Mouse (Mus musculus): ENCODE measurements around the gene Robo4. TPM values are rescaled to one million over a fixed set of nuclear protein-coding genes. Genes with fewer than 3 reads are reported as not detected.

Robo4 gene
- total and polyA plus RNA-seq, 2 experiments from 2014 or later, result 3.3 to 9.6 TPM

DNA sequence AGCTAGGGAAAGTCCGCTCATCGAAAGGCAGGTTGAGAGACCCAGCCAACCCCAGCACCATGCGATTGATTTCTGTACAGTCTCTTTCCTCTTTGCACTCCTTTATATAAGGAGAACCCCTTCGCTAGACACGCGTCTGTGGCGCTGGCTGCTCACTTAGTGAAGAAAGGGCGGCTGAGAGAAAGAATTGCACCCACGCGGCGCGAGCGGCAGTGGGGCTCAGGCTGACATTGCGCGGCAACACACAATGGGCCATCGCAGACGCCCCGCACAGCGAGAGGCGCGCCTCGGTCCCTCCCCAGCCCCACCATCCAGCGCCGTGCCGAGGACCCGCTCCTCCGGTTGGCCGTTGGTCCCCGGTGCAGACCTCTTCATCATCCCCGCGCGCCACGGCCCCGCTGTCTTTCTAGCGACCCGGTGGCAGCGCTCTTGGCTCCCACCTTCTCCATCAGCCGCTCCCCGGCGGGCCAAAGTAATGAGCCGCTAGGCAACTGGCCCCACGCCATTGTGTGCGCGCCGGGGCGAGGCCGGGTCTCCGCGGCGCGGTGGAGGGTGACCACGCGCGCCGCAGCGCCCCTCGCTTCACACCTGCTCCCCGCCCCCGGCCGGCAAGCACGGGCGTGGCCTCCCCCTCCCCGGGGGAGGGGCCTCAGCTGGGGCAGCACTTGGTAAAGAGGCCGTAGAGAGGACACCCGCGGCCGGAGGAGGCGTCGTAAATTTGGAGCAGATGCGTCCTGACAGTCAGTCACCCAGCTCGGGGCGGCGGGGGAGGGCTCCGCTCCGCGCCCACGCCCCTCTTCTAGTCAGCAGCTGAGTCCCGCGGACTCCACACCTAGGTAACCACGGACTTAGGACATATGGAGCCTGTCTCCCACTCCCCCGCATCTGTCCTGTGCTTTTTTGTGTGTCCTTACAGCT lies 58.6 kb downstream of the Robo4 start:
- Histone ChIP-seq H3K4me1 (ENCODE audit: insufficient read depth) (peaks cover 13% of the 10 kb centered on the region; the same call in 1 of the 2 replicates), H3K27me3 (ENCODE audit: insufficient read depth, low read length) (no peaks in the 10 kb centered on the region)
- WGBS, result 1% methylated on average over 80 of the region's 81 CpGs

DNA sequence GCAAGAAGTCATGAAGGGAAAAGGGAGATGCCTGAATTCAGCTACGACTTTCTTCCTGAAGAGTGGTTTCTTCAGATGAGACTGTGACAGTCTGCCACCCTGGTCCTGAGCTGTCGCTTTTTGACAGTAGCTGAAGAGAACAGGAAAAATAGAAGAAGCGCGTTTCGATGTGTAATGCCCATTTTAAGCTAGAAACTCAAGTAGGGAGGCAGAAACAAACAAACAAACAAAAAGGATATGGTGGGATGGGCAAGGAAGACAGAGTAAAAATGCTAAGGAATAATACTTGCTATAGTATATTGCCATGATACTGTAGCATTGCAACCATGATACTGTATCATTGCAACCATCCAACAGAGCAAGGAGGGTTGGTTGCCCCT lies 59.3 kb downstream of the Robo4 start:
- no peak for DNase-seq
- TF ChIP-seq CTCF (IDR thresholded peaks at IDR 0.05; ENCODE audit: low read depth), result no peak
- Histone ChIP-seq H3K9me3 (ENCODE audit: low read length) (no peaks in the 10 kb centered on the region), H3K9ac (peak overlapping the region; percentile 88), H3K27ac (ENCODE audit: low read depth, low read length) (peak overlapping the region; percentile 85), H3K27me3 (ENCODE audit: insufficient read depth, low read length) (no peaks in the 10 kb centered on the region), H3K36me3 (ENCODE audit: insufficient read depth) (no peaks in the 10 kb centered on the region), H3K4me2 (ENCODE audit: low read depth) (peak overlapping the region; percentile 99), H3K4me1 (ENCODE audit: insufficient read depth) (peaks cover 11% of the 10 kb centered on the region; the same call in 1 of the 2 replicates), H3K4me3 (ENCODE audit: low read depth, low read length) (peak overlapping the region; percentile 61)
- 9% methylated on average over 5 of the region's 5 CpGs for WGBS
- ATAC-seq, result no peak

More for the DNA sequence above, 58.6 kb downstream of the Robo4 start:
- Histone ChIP-seq H3K36me3 (ENCODE audit: insufficient read depth) (no peaks in the 10 kb centered on the region), H3K9me3 (ENCODE audit: low read length) (no peaks in the 10 kb centered on the region), H3K4me2 (ENCODE audit: low read depth) (peak overlapping the region; percentile 99), H3K4me3 (ENCODE audit: low read depth, low read length) (peak overlapping the region; percentile 61), H3K27ac (ENCODE audit: low read depth, low read length) (peak overlapping the region; percentile 85), H3K9ac (peak overlapping the region; percentile 88)
- ATAC-seq (peak; percentile 77), DNase-seq (peak; percentile 78)
- no peak for TF ChIP-seq CTCF (IDR thresholded peaks at IDR 0.05; ENCODE audit: low read depth)

DNA sequence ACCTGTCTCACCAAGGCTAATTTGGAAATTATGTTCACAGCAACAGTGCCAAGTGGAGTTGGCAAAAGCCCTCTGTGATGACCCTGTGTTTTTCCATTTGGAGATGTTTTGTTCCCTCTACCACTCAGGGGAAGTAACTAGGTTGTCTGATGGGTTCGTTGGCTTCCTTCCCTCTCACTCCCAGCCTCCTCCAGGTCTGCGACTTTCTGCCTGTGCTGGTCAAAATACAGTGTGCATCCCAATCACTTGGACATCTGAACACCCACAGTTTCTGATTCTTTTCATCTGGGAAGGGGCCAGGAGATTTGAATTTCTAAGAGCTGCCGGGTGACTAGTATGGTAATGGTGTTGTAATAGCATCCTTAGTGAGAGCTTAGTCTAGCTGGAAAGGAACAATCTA lies 59.9 kb downstream of the Robo4 start:
- no peaks in the 10 kb centered on the region for H3K9me3 ChIP-seq (ENCODE audit: low read length)
- H3K4me3 ChIP-seq (ENCODE audit: low read depth, low read length), result no peak overlapping the region
- peaks cover 7% of the 10 kb centered on the region; the same call in 1 of the 2 replicates for H3K4me1 ChIP-seq (ENCODE audit: insufficient read depth)
- DNase-seq (peak; percentile 8), ATAC-seq (no peak)
- WGBS, result 9% methylated on average over 3 of the region's 3 CpGs
- H3K27ac ChIP-seq (ENCODE audit: low read depth, low read length), result no peak overlapping the region
- H3K27me3 ChIP-seq (ENCODE audit: insufficient read depth, low read length), result no peaks in the 10 kb centered on the region
- H3K4me2 ChIP-seq (ENCODE audit: low read depth), result no peak overlapping the region
- no peak overlapping the region for H3K9ac ChIP-seq
- TF ChIP-seq CTCF (IDR thresholded peaks at IDR 0.05; ENCODE audit: low read depth), result no peak
- H3K36me3 ChIP-seq (ENCODE audit: insufficient read depth), result no peaks in the 10 kb centered on the region

DNA sequence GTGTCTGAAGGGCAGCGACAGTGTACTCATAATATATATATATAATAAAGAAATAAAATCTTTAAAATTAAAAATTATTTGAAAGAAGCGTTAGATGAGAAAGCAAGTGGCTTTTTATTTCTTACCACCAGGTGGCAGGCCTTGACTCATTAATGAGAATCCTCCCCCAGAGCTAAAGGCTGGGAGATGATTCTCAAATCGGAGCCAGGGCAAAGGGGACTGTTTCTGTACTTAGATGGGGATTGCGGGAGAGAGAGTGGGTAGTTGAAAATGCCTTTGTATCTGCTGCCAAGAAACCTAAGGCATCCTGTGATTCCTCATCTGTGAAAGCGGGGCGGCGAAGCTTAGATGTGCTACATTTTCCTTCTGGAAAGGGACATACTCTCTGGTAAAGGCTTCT lies 61.1 kb downstream of the Robo4 start:
- 14% methylated on average over 7 of the region's 7 CpGs for WGBS
- H3K36me3 ChIP-seq (ENCODE audit: insufficient read depth), result no peaks in the 10 kb centered on the region
- H3K9ac ChIP-seq, result no peak overlapping the region
- H3K4me2 ChIP-seq (ENCODE audit: low read depth), result peak overlapping the region; percentile 15; the same call in 1 of the 2 replicates
- H3K4me3 ChIP-seq (ENCODE audit: low read depth, low read length), result no peak overlapping the region
- no peaks in the 10 kb centered on the region; the same call in 1 of the 2 replicates for H3K4me1 ChIP-seq (ENCODE audit: insufficient read depth)
- TF ChIP-seq CTCF (IDR thresholded peaks at IDR 0.05; ENCODE audit: low read depth), result peak; percentile 73
- H3K27me3 ChIP-seq (ENCODE audit: insufficient read depth, low read length), result no peaks in the 10 kb centered on the region
- DNase-seq, result peak; percentile 83
- ATAC-seq, result peak; percentile 34; the same call in 1 of the 2 replicates
- H3K27ac ChIP-seq (ENCODE audit: low read depth, low read length), result no peak overlapping the region
- H3K9me3 ChIP-seq (ENCODE audit: low read length), result no peaks in the 10 kb centered on the region

Other genes with a start within 250 kb of the Robo4 start
- gene Tmem218, start 193.7 kb upstream of the Robo4 start, total RNA-seq (2014; rRNA removed), result 4.8 and 8.4 TPM in 2 replicates
- 10.3 and 12.8 TPM in 2 replicates for gene Tmem218, start 193.7 kb upstream of the Robo4 start, polyA plus RNA-seq (2015; fragmentation: Nextera tagmentation; extraction: Ambion mirVana)
- gene Slc37a2, start 146.2 kb upstream of the Robo4 start, total RNA-seq (2014; rRNA removed), result 1.9 and 2.7 TPM in 2 replicates
- 1.2 and 1.6 TPM in 2 replicates for gene Slc37a2, start 146.2 kb upstream of the Robo4 start, polyA plus RNA-seq (2015; fragmentation: Nextera tagmentation; extraction: Ambion mirVana)
- gene Ccdc15, start 53.5 kb upstream of the Robo4 start, total RNA-seq (2014; rRNA removed), result 6.3 and 8.7 TPM in 2 replicates
- 4.2 and 7.8 TPM in 2 replicates for gene Ccdc15, start 53.5 kb upstream of the Robo4 start, polyA plus RNA-seq (2015; fragmentation: Nextera tagmentation; extraction: Ambion mirVana)
- gene Hepacam, start 34.5 kb upstream of the Robo4 start, total RNA-seq (2014; rRNA removed), result 11.8 and 17.2 TPM in 2 replicates
- 27.8 and 39.8 TPM in 2 replicates for gene Hepacam, start 34.5 kb upstream of the Robo4 start, polyA plus RNA-seq (2015; fragmentation: Nextera tagmentation; extraction: Ambion mirVana)
- 1.2 and 1.9 TPM in 2 replicates for gene Robo3, start 31.3 kb downstream of the Robo4 start, total RNA-seq (2014; rRNA removed)
- 0.48 and 1.5 TPM in 2 replicates for gene Robo3, start 31.3 kb downstream of the Robo4 start, polyA plus RNA-seq (2015; fragmentation: Nextera tagmentation; extraction: Ambion mirVana)
- 43.3 and 122 TPM in 2 replicates for gene Msantd2, start 87.4 kb downstream of the Robo4 start, total RNA-seq (2014; rRNA removed)
- 15.3 and 19.5 TPM in 2 replicates for gene Msantd2, start 87.4 kb downstream of the Robo4 start, polyA plus RNA-seq (2015; fragmentation: Nextera tagmentation; extraction: Ambion mirVana)
- gene Esam, start 126.2 kb downstream of the Robo4 start, total RNA-seq (2014; rRNA removed), result 29.0 and 144 TPM in 2 replicates
- 36.3 and 37.3 TPM in 2 replicates for gene Esam, start 126.2 kb downstream of the Robo4 start, polyA plus RNA-seq (2015; fragmentation: Nextera tagmentation; extraction: Ambion mirVana)
- 2.4 and 2.5 TPM in 2 replicates for gene Vsig2, start 137.4 kb downstream of the Robo4 start, total RNA-seq (2014; rRNA removed)
- 1.2 and 1.3 TPM in 2 replicates for gene Vsig2, start 137.4 kb downstream of the Robo4 start, polyA plus RNA-seq (2015; fragmentation: Nextera tagmentation; extraction: Ambion mirVana)
- gene Nrgn, start 151.0 kb downstream of the Robo4 start, total RNA-seq (2014; rRNA removed), result 76.2 and 112 TPM in 2 replicates
- gene Nrgn, start 151.0 kb downstream of the Robo4 start, polyA plus RNA-seq (2015; fragmentation: Nextera tagmentation; extraction: Ambion mirVana), result 152 and 176 TPM in 2 replicates
- gene Siae, start 153.8 kb downstream of the Robo4 start, total RNA-seq (2014; rRNA removed), result 9.2 and 13.8 TPM in 2 replicates
- 8.9 and 13.7 TPM in 2 replicates for gene Siae, start 153.8 kb downstream of the Robo4 start, polyA plus RNA-seq (2015; fragmentation: Nextera tagmentation; extraction: Ambion mirVana)
- gene Spa17, start 211.8 kb downstream of the Robo4 start, total RNA-seq (2014; rRNA removed), result 2.4 and 5.3 TPM in 2 replicates
- 10.2 and 10.8 TPM in 2 replicates for gene Spa17, start 211.8 kb downstream of the Robo4 start, polyA plus RNA-seq (2015; fragmentation: Nextera tagmentation; extraction: Ambion mirVana)

All from forebrain, postnatal 0 days (tissue).